Mouse (Mus musculus) testis, postnatal 10 days (tissue): Measurements from ENCODE around the gene Snapc4.

ENCODE experiments used
- DNase-seq: peaks from one replicate; pipeline ENCODE4 v3.0.0; 2021; ENCODE audit warnings: low spot score

Gene Snapc4

DNA sequence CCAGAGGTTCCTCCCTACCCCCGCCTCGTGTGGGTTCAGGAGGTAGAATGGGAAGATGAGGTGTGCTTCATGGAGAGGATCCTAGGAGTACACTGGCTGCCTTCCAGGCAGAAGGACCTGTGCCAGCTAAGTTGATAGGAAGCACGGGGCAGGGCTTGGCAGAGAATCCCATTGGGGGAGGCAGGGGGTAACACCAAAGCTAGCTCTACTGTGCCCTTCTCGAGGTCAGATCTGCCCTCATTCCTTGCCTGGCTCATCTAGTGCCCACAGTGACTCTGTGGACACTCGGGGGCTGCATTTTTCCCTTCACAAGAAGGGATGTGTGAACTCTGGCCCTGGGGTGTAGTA, 41.3 kb downstream of the Snapc4 start:
- DNase-seq, result peak; percentile 83

DNA sequence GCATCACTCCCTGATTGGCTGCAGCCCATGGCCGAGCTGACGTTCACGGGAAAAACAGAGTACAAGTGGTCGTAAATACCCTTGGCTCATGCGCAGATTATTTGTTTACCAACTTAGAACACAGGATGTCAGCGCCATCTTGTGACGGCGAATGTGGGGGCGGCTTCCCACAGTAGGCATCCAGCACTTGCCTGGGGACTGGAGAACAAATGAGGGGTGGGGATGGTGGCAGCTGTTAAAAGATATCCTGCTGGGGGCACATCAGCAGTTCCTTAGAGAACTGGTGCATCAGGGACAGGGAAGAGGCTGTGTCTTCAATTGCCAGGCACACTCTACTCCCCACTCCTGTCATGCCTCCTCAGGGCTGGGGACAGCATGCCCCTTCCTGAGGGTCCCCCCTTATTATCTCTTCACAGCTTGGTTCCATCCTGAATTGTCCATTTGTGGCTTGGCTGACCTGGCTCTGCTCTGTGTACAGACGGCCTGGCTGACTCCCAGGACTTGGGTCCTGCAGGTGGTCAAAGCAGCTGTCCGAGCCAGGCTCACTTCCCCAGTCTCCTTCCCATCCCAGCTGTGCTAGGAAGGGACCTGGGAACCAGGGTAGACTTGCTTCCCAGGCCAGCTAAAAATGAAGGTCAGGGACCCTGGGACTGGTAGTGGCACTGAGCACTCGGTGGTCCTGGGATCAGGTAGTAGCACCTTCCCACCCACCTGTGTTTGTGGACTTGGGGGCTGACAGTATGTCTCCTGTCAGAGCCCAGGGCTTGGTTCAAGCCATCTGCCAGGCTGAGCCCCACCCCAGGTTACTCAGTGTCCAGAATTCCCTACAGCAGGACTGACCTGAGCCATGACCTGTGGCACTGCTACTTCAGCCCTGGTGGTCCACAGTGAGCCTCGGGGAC, 41.9 kb downstream of the Snapc4 start:
- DNase-seq, result no peak

DNA sequence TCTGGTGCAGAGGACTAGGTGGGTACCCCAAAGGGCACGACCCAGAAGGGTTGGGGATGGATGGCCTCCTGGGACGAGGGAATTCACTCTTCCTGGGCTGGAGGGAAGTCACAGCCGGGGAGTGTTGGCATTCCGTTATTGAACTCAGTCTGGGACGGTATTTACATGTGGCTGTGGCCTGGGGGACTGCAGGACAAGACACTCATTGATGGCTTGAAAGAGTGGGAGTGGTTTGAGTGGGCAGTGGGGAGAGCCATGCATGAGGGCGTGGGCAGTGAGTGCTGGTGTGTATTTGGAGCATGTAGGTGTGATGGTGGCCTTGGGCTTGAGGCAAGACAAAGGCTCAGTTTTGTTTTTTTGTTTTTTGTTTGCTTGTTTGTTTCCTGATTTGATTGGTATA, 49.8 kb downstream of the Snapc4 start:
- DNase-seq, result no peak

- DNase-seq, result no peak
Measured at GRCm38 (mm10) chr2:26330056-26330468, 50.4 kb downstream of the Snapc4 start.

GRCm38 (mm10) chr2:26329402-26329801, 51.1 kb downstream of the Snapc4 start:
- DNase-seq, result no peak

DNA sequence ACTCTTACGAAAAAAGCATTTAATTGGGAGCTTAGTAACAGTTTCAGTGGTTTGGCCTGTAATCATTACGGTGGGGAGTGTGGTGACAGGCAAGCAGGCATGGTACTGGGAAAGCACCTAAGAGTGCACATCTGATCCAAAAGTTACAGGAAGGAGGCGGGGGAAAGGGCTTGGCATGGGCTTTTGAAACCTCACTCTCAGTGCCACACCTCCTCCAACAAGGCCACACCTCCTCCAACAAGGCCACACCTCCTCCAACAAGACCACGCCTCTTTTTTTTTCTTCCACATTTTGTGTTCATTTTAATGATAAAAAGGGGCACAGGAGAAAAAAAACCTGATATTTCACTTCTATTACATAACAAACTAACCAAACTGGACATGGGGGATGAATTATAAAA, 52.6 kb downstream of the Snapc4 start:
- DNase-seq, result no peak

DNA sequence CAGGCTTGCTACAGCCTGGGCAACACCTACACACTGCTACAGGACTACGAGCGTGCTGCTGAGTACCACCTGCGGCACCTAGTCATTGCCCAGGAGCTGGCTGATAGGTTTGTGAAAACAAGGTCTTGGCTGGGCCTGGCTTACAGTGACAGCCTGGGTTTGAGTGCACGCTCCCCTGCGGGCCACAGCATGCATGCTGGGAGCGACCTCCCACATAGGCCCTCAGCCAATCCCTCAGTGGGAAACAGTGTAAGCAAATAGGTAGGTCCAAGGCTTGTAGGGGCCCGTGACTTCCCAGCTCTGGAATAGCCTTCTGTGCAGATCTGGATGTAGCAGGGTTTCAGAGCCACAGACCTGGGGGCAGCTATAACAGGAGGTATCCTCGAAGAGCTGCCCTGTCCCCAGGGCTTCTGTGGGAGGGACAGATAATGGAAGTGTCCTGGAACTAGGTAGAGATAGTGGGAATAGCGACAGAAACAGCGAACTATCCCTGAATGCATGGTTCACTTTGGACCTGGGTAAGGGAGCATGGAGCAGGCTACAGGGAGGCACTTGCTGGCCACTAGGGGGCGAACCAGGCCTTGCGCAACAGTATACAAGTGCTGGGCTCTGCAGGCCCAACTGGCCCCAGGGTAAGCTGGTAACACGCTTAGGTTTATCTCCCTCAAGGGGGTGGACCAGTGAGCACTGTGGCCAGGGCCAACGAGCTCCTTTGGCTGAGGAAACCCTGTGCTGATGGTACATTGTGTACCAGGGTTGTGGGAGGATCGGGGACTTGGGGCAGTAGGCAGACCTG, 54.9 kb downstream of the Snapc4 start:
- peak; percentile 81 for DNase-seq

DNA sequence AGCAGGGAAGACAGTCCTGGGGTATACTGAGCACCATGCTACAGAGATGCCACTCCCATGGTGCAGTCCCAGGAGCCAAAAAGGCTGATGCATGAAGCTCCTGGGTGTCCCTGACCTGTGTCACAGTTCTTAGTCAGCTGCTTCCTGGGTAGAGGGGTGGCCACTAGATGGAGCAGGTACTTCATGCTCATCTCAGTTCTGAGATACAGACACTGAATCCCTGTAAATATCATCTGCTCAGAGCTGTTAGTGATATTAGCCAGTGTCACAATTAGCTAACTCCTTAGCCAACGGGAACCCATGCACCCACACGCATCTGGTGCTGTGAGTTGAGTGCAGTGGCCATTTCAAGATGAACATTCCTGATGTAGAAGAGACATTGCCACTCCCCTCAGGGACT, 55.5 kb downstream of the Snapc4 start:
- no peak for DNase-seq

DNA sequence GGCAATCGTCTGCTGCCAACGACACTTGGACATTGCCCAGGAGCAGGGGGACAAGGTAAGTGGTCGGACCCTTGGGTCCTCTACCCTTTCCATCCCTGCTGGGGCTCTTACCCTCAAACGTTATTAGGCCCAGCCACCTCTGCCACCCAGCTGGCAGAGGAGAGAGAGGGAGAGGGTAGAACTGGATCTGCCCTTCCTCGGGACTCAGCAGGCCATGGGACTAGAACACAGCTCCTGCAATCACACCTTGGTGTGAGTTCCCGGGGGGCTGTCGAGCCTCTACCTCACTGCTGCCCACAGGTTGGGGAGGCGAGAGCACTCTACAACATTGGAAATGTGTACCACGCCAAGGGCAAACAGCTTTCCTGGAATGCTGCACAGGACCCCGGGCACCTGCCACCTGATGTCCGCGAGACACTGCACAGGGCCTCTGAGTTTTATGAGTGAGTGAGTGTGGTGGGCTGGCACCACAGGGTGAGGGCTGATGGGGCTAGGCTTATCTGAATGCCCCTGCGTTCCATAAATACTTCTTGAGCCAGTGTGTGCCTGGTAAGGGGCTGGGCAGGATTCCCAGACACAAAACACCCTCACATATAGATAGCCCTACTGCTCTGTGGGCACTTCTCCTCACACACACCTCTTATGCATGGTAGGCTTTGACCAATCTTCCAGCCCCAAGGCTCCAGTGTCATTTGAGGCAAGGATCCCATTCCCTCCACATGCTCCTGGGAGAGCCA, 56.7 kb downstream of the Snapc4 start:
- DNase-seq, result no peak

DNA sequence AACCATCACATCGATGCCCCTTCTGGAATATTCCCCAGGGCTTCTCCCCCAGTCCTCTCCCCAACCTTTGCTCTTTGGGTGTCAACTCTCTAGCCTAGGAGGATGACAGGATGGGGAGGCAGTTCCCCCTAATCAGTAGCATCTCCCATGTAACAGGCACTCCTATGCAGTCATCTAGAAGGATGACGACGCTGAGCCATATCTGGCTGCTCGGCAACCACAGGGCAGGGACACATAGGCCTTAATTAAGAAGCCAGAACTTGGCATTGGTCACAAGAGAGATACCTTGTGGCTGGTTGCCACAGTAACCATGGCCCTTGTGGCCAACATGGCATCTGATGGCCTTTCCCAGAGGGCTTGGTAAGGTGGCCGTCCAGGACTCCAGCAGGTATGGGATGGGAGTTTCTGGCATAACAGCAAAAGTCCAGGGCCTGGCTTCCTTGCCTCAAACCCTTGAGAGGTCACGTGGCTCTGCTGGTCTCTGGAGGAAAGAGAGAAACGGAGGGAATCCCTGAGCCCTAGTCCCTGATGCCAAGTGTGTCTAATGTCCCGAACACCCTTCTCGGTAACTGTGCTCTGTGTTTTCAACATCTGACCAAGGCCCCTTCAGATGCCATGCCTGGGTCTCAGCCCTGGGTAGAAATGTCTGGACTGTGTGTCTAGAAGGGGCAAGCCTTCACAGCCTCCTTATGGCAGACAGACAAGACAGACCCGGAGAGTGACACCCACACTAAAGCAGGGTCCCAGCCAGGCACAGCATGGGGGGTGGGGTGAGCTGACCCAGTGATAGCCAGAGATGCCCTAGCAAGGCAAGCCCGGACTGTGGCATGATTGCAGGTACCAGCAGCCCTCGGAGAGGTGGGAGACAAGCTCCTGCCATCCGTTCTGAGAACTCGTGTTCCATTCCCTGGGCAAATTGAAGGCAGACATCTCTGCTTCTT, 59.9 kb downstream of the Snapc4 start:
- no peak for DNase-seq

- no peak for DNase-seq
Measured at GRCm38 (mm10) chr2:26319519-26320244, 60.8 kb downstream of the Snapc4 start.

- no peak for DNase-seq
Measured at GRCm38 (mm10) chr2:26319109-26319508, 61.3 kb downstream of the Snapc4 start.

DNA sequence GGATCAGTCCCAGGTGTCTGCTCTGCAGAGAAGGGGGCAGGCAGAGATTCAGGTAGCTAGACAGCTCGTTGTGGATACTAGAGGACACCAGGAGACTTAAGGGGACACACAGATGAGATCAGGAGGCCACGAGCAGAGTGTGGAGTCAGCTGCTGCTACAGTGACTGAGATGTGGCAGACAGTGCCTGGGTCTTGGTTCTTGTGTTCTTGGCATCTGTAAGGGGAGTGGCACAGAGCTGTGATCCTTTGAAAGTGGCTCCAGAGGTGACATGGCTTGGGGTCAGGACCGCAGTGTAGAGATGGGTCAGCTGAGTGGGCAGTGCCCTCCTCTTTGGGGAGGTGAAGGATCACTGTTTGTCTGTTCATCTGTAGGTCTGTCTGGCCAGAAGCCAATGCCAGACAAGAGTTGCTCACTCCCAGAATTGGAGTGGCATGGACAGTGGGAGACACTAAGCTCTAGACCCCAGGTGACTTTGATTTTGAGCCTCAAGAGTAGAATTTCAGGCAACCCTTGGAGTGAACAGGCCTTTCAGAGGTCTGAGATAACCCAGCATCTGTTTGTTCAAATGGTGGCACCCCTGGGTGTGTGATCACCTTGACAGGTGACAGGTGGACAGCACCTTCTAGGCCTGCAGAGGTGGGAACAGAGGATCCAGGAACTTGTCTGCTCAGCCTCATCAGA, 62.3 kb downstream of the Snapc4 start:
- DNase-seq, result no peak

DNA sequence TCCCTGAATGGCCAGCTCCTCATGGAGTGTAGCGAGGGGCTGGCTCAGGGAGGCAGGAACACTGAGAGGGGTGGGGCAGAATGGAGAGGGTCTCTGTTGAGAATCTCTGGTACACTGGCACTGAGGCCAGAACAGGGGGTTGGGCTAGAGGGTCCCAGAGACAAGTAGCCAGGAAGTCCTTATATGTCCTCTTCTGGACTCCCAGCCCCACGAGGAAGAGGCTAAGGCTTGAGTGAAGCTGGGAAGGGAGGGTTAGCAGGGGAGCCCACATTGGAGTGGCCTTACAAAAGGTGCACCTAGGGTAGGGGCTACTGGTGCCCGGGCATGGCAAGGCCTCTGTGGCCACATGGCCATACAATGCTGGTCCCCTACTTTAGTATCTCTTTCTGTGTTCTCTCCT, 63.1 kb downstream of the Snapc4 start:
- DNase-seq, result no peak

- DNase-seq, result no peak
Measured at GRCm38 (mm10) chr2:26316576-26317246, 63.7 kb downstream of the Snapc4 start.

DNA sequence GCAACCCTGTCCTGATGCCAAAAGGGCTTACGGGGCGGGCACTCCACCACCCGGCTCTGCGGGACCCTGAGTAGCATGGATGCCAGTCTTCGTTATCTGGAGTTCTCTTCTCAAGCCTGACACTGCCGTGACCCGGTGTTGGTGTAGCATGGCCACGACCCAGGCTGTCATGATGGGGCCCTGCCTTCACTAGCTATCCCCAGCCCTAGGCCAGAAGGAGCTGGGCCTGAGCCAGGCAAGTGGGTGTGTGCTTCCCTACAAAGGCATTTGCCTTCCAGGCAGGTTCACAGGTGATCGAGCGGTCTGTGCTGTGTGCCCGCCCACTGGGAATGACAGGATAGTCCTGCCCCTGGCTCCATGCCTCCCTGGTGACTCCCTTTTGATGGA, 64.5 kb downstream of the Snapc4 start:
- peak; percentile 76 for DNase-seq

- peak; percentile 95 for DNase-seq
Measured at GRCm38 (mm10) chr2:26315072-26315924, 65.2 kb downstream of the Snapc4 start, which contains the start of gene Gpsm1. Gene Gpsm1, plus strand, starts transcription at chr2:26315515.

- DNase-seq, result peak; percentile 75
Measured at GRCm38 (mm10) chr2:26314281-26315071, 66.0 kb downstream of the Snapc4 start.
